Mouse (Mus musculus): ENCODE results near the gene Exoc3l. TPM values are rescaled to one million over a fixed set of nuclear protein-coding genes. Genes with fewer than 3 reads are reported as not detected.

The Exoc3l gene
- polyA plus RNA-seq, 1 experiment from 2014 or later = 11.7 TPM

GRCm38 (mm10) chr8:105270916-105271186, 25.1 kb downstream of the Exoc3l start:
- Histone ChIP-seq H3K9me3 (no peaks in the 10 kb centered on the region; the same call in 1 of the 2 replicates), H3K4me2 (replicated peaks) (peak overlapping the region; percentile 25; the same call in 1 of the 2 replicates), H3K9ac (replicated peaks) (no peak overlapping the region), H3K27ac (no peak overlapping the region), H3K4me1 (replicated peaks) (peaks cover 38% of the 10 kb centered on the region), H3K27me3 (peaks cover 99% of the 10 kb centered on the region), H3K4me3 (replicated peaks) (peak overlapping the region; percentile 5; the same call in 1 of the 2 replicates), H3K36me3 (no peaks in the 10 kb centered on the region)
- ATAC-seq = no peak
- 2% methylated on average over 11 of the region's 11 CpGs for WGBS

- Histone ChIP-seq H3K27me3 (peaks cover 99% of the 10 kb centered on the region), H3K36me3 (no peaks in the 10 kb centered on the region), H3K4me3 (replicated peaks) (peak overlapping the region; percentile 50), H3K27ac (no peak overlapping the region), H3K4me1 (replicated peaks) (peaks cover 33% of the 10 kb centered on the region), H3K4me2 (replicated peaks) (peak overlapping the region; percentile 75), H3K9ac (replicated peaks) (peak overlapping the region; percentile 42; the same call in 1 of the 2 replicates), H3K9me3 (no peaks in the 10 kb centered on the region; the same call in 1 of the 2 replicates)
- no peak for ATAC-seq
- 3% methylated on average over 39 of the region's 39 CpGs for WGBS
These were observed 25.6 kb downstream of the Exoc3l start for GRCm38 (mm10) chr8:105270101-105270915.

- H3K9ac ChIP-seq (replicated peaks) = peak within 1 kb of the TSS; percentile 42
- 0 out of 2 replicates have a peak, but pooled peaks have one; percentile 2 for ATAC-seq
- peaks cover 38% of the 10 kb centered on the region for H3K4me1 ChIP-seq (replicated peaks)
- peaks cover 99% of the 10 kb centered on the region for H3K27me3 ChIP-seq
- H3K9me3 ChIP-seq = no peaks in the 10 kb centered on the region; the same call in 1 of the 2 replicates
- 0 out of 2 replicates have a peak within 1 kb of the TSS, but pooled peaks have one; percentile 14 for H3K27ac ChIP-seq
- no peaks in the 10 kb centered on the region for H3K36me3 ChIP-seq
- H3K4me2 ChIP-seq (replicated peaks) = peak within 1 kb of the TSS; percentile 75
- under 1% methylated on average over 42 of the region's 42 CpGs for WGBS
- H3K4me3 ChIP-seq (replicated peaks) = peak within 1 kb of the TSS; percentile 50
These were observed 26.4 kb downstream of the Exoc3l start, which contains the start of gene Hsf4 for GRCm38 (mm10) chr8:105269461-105269947. Hsf4 (plus strand) TSS chr8:105269801.

- peak; percentile 50 for ATAC-seq
- H3K36me3 ChIP-seq = no peaks in the 10 kb centered on the region
- H3K9me3 ChIP-seq = no peaks in the 10 kb centered on the region; the same call in 1 of the 2 replicates
- H3K27me3 ChIP-seq = peaks cover 99% of the 10 kb centered on the region
- H3K9ac ChIP-seq (replicated peaks) = peak overlapping the region; percentile 42
- peak overlapping the region; percentile 75 for H3K4me2 ChIP-seq (replicated peaks)
- H3K4me1 ChIP-seq (replicated peaks) = peaks cover 43% of the 10 kb centered on the region
- H3K4me3 ChIP-seq (replicated peaks) = peak overlapping the region; percentile 50
- 1% methylated on average over 10 of the region's 10 CpGs for WGBS
- H3K27ac ChIP-seq = no peak overlapping the region
These were observed 26.8 kb downstream of the Exoc3l start for GRCm38 (mm10) chr8:105269075-105269458.

- Histone ChIP-seq H3K27me3 (peaks cover 99% of the 10 kb centered on the region), H3K9ac (replicated peaks) (peak overlapping the region; percentile 42), H3K4me3 (replicated peaks) (peak overlapping the region; percentile 50), H3K36me3 (no peaks in the 10 kb centered on the region), H3K27ac (0 out of 2 replicates have a peak overlapping the region, but pooled peaks have one; percentile 14), H3K4me2 (replicated peaks) (peak overlapping the region; percentile 75), H3K4me1 (replicated peaks) (peaks cover 46% of the 10 kb centered on the region), H3K9me3 (no peaks in the 10 kb centered on the region; the same call in 1 of the 2 replicates)
- under 1% methylated on average over 65 of the region's 65 CpGs for WGBS
- ATAC-seq = peak; percentile 89
These were observed 27.4 kb downstream of the Exoc3l start for GRCm38 (mm10) chr8:105268342-105269074.

- Histone ChIP-seq H3K9me3 (no peaks in the 10 kb centered on the region; the same call in 1 of the 2 replicates), H3K4me3 (replicated peaks) (no peak overlapping the region), H3K36me3 (no peaks in the 10 kb centered on the region), H3K4me1 (replicated peaks) (peaks cover 46% of the 10 kb centered on the region), H3K4me2 (replicated peaks) (no peak overlapping the region), H3K27me3 (peaks cover 97% of the 10 kb centered on the region), H3K27ac (no peak overlapping the region), H3K9ac (replicated peaks) (no peak overlapping the region; the same call in 1 of the 2 replicates)
- WGBS = 7% methylated on average over 13 of the region's 13 CpGs
- ATAC-seq = no peak
These were observed 29.1 kb downstream of the Exoc3l start for GRCm38 (mm10) chr8:105266775-105267174.

- no peaks in the 10 kb centered on the region; the same call in 1 of the 2 replicates for H3K9me3 ChIP-seq
- no peak overlapping the region for H3K27ac ChIP-seq
- peak overlapping the region; percentile 84; the same call in 1 of the 2 replicates for H3K4me2 ChIP-seq (replicated peaks)
- 11% methylated on average over 10 of the region's 10 CpGs for WGBS
- peaks cover 97% of the 10 kb centered on the region for H3K27me3 ChIP-seq
- H3K9ac ChIP-seq (replicated peaks) = peak overlapping the region; percentile 67; the same call in 1 of the 2 replicates
- peaks cover 37% of the 10 kb centered on the region for H3K4me1 ChIP-seq (replicated peaks)
- ATAC-seq = no peak
- peak overlapping the region; percentile 62 for H3K4me3 ChIP-seq (replicated peaks)
- no peaks in the 10 kb centered on the region for H3K36me3 ChIP-seq
These were observed 30.8 kb downstream of the Exoc3l start for GRCm38 (mm10) chr8:105265128-105265527.

- Histone ChIP-seq H3K9ac (replicated peaks) (peak within 1 kb of the TSS; percentile 67), H3K27me3 (peaks cover 97% of the 10 kb centered on the region), H3K36me3 (no peaks in the 10 kb centered on the region), H3K9me3 (no peaks in the 10 kb centered on the region; the same call in 1 of the 2 replicates), H3K4me3 (replicated peaks) (peak within 1 kb of the TSS; percentile 62), H3K27ac (no peak within 1 kb of the TSS), H3K4me2 (replicated peaks) (peak within 1 kb of the TSS; percentile 84), H3K4me1 (replicated peaks) (peaks cover 32% of the 10 kb centered on the region)
- 2% methylated on average over 54 of the region's 54 CpGs for WGBS
- peak; percentile 8; the same call in 1 of the 2 replicates for ATAC-seq
These were observed 31.6 kb downstream of the Exoc3l start, which contains the start of the genes Tradd and Fbxl8 for GRCm38 (mm10) chr8:105264024-105264982. Tradd (minus strand) TSS chr8:105264609. Fbxl8 (plus strand) TSS chr8:105264648.

GRCm38 (mm10) chr8:105263244-105263912, 32.5 kb downstream of the Exoc3l start:
- Histone ChIP-seq H3K4me3 (replicated peaks) (peak overlapping the region; percentile 62; the same call in 1 of the 2 replicates), H3K27ac (no peak overlapping the region), H3K4me1 (replicated peaks) (peaks cover 32% of the 10 kb centered on the region), H3K9me3 (no peaks in the 10 kb centered on the region; the same call in 1 of the 2 replicates), H3K9ac (replicated peaks) (no peak overlapping the region), H3K4me2 (replicated peaks) (0 out of 2 replicates have a peak overlapping the region, but pooled peaks have one; percentile 84), H3K27me3 (peaks cover 97% of the 10 kb centered on the region), H3K36me3 (no peaks in the 10 kb centered on the region)
- 42% methylated on average over 16 of the region's 16 CpGs for WGBS
- ATAC-seq = no peak

- ATAC-seq = no peak
- WGBS = 86% methylated on average over 12 of the region's 12 CpGs
- no peak overlapping the region for H3K4me2 ChIP-seq (replicated peaks)
- H3K9ac ChIP-seq (replicated peaks) = no peak overlapping the region
- H3K36me3 ChIP-seq = no peaks in the 10 kb centered on the region
- H3K27ac ChIP-seq = no peak overlapping the region
- peaks cover 26% of the 10 kb centered on the region for H3K4me1 ChIP-seq (replicated peaks)
- H3K27me3 ChIP-seq = peaks cover 95% of the 10 kb centered on the region
- H3K4me3 ChIP-seq (replicated peaks) = no peak overlapping the region
- H3K9me3 ChIP-seq = no peaks in the 10 kb centered on the region; the same call in 1 of the 2 replicates
These were observed 34.4 kb downstream of the Exoc3l start for GRCm38 (mm10) chr8:105261326-105261980.
